Mouse (Mus musculus) urinary bladder, postnatal 25 days (tissue): ENCODE results near the gene 1110008L16Rik.
"Not testable (repeated sequence)": the region's sequence is repeated elsewhere in the genome, so short reads cannot be mapped to it uniquely, and the experiment has no call there.

Source experiments
- DNase-seq: peaks from one replicate; pipeline ENCODE4 v3.0.0; 2022; ENCODE audit warnings: low spot score

1110008L16Rik gene

GRCm38 (mm10) chr12:55343045-55343444 lies 43.7 kb downstream of the 1110008L16Rik start:
- not testable (repeated sequence) for DNase-seq

GRCm38 (mm10) chr12:55343998-55344397 lies 44.6 kb downstream of the 1110008L16Rik start:
- no peak for DNase-seq

GRCm38 (mm10) chr12:55344583-55344982 lies 45.2 kb downstream of the 1110008L16Rik start:
- DNase-seq = no peak

GRCm38 (mm10) chr12:55353423-55353822 lies 54.0 kb downstream of the 1110008L16Rik start:
- no peak for DNase-seq

- DNase-seq = no peak
These were observed 55.5 kb downstream of the 1110008L16Rik start for GRCm38 (mm10) chr12:55354904-55355303.

GRCm38 (mm10) chr12:55357303-55357702 lies 57.9 kb downstream of the 1110008L16Rik start:
- no peak for DNase-seq

GRCm38 (mm10) chr12:55360929-55361328 lies 61.6 kb downstream of the 1110008L16Rik start:
- no peak for DNase-seq

GRCm38 (mm10) chr12:55365083-55365482 lies 65.7 kb downstream of the 1110008L16Rik start:
- DNase-seq = no peak

- no peak for DNase-seq
These were observed 73.2 kb downstream of the 1110008L16Rik start for GRCm38 (mm10) chr12:55372424-55373055.

- DNase-seq = no peak
These were observed 77.7 kb downstream of the 1110008L16Rik start for GRCm38 (mm10) chr12:55376956-55377609.

- no peak for DNase-seq
These were observed 78.2 kb downstream of the 1110008L16Rik start for GRCm38 (mm10) chr12:55377610-55377980.

- no peak for DNase-seq
These were observed 84.8 kb downstream of the 1110008L16Rik start, which contains the start of gene Psma6 for GRCm38 (mm10) chr12:55384023-55384749. TSS of gene Psma6 (plus strand) at chr12:55384222.

GRCm38 (mm10) chr12:55384826-55385225 lies 85.4 kb downstream of the 1110008L16Rik start:
- no peak for DNase-seq

GRCm38 (mm10) chr12:55385931-55386330 lies 86.6 kb downstream of the 1110008L16Rik start:
- no peak for DNase-seq

GRCm38 (mm10) chr12:55386456-55386855 lies 87.1 kb downstream of the 1110008L16Rik start:
- no peak for DNase-seq

GRCm38 (mm10) chr12:55387083-55387787 lies 87.9 kb downstream of the 1110008L16Rik start:
- DNase-seq = no peak

GRCm38 (mm10) chr12:55387788-55388465 lies 88.5 kb downstream of the 1110008L16Rik start:
- no peak for DNase-seq

GRCm38 (mm10) chr12:55388478-55388877 lies 89.1 kb downstream of the 1110008L16Rik start:
- DNase-seq = no peak

GRCm38 (mm10) chr12:55389132-55390081 lies 90.0 kb downstream of the 1110008L16Rik start:
- no peak for DNase-seq

- DNase-seq = no peak
These were observed 92.7 kb downstream of the 1110008L16Rik start for GRCm38 (mm10) chr12:55392120-55392519.
